Mouse (Mus musculus) bone marrow, adult 2 months (tissue): ENCODE measurements around the gene Ksr2. TPM values are rescaled to one million over a fixed set of nuclear protein-coding genes. Genes with fewer than 3 reads are reported as not detected.

ENCODE experiments used
- H3K27ac ChIP-seq: fragments of 200-500 bp; 2 replicates; pipeline ENCODE4 v1.5.1; 2012; ENCODE audit warnings: low read depth, mild to moderate bottlenecking, control low read depth, inconsistent platforms, low read length; ENCODE audit not compliant: control insufficient read depth, poor library complexity, insufficient read depth
- H3K4me1 ChIP-seq: fragments of 200-500 bp; 2 replicates; pipeline ENCODE4 v1.6.1; 2011; ENCODE audit warnings: low read length; ENCODE audit not compliant: control insufficient read depth, insufficient read depth
- H3K4me3 ChIP-seq: fragments of 200-500 bp; replicated peaks from 2 replicates; pipeline ENCODE3; 2011; ENCODE audit warnings: mild to moderate bottlenecking, low read depth, low read length, control low read depth; ENCODE audit not compliant: control insufficient read depth
- CTCF ChIP-seq: fragments of 200-500 bp; IDR thresholded peaks from 2 replicates; pipeline ENCODE4 v1.5.1; 2011; ENCODE audit warnings: low read length, control low read depth; ENCODE audit not compliant: control insufficient read depth, insufficient read depth
- POLR2A ChIP-seq: fragments of 200-500 bp; IDR thresholded peaks from 2 replicates; pipeline ENCODE4 v1.6.1; 2011; ENCODE audit warnings: low read depth, mild to moderate bottlenecking, control low read depth, low read length, borderline replicate concordance; ENCODE audit not compliant: control insufficient read depth
- WGBS: fragments of 180-500 bp; shearing (Covaris S2); methylation state at CpG from one replicate; pipeline ENCODE4 v1.1.7; 2018; 5-methylcytosine and 5-hydroxymethylcytosine counted together
- polyA plus RNA-seq: library from polyadenylated mRNA; stranded (reverse); fragments of >200 nt; gene quantifications from 2 replicates; pipeline ENCODE4 v1.2.4, GENCODE M21; 2011; ENCODE audit warnings: low replicate concordance; ENCODE audit not compliant: missing spikeins, insufficient read depth, insufficient read length

The Ksr2 gene
- polyA plus RNA-seq, 1 experiment: not detected

- 75% methylated on average over 14 of the region's 14 CpGs for WGBS
- Histone ChIP-seq H3K27ac (no peak overlapping the region), H3K4me1 (no peaks in the 10 kb centered on the region), H3K4me3 (no peak overlapping the region)
- TF ChIP-seq CTCF: no peak
- TF ChIP-seq POLR2A: no peak
Measured at GRCm38 (mm10) chr5:117651238-117651886, 237.6 kb downstream of the Ksr2 start.

- no peak overlapping the region for H3K27ac ChIP-seq
- 61% methylated on average over 6 of the region's 6 CpGs for WGBS
- H3K4me3 ChIP-seq: no peak overlapping the region
- H3K4me1 ChIP-seq: no peaks in the 10 kb centered on the region
- no peak for TF ChIP-seq POLR2A
Measured at GRCm38 (mm10) chr5:117658641-117659040, 244.8 kb downstream of the Ksr2 start.

GRCm38 (mm10) chr5:117659596-117659995 lies 245.8 kb downstream of the Ksr2 start:
- TF ChIP-seq POLR2A: no peak
- TF ChIP-seq CTCF: no peak
- H3K4me1 ChIP-seq: no peaks in the 10 kb centered on the region
- no peak overlapping the region for H3K27ac ChIP-seq
- H3K4me3 ChIP-seq: no peak overlapping the region
- WGBS: 81% methylated on average over 13 of the region's 13 CpGs

GRCm38 (mm10) chr5:117665181-117665580 lies 251.4 kb downstream of the Ksr2 start:
- H3K4me3 ChIP-seq: no peak overlapping the region
- no peaks in the 10 kb centered on the region for H3K4me1 ChIP-seq
- no peak overlapping the region for H3K27ac ChIP-seq
- 13% methylated on average over 9 of the region's 9 CpGs for WGBS
- no peak for TF ChIP-seq POLR2A
- no peak for TF ChIP-seq CTCF

- 71% methylated on average over 3 of the region's 4 CpGs for WGBS
- Histone ChIP-seq H3K4me3 (no peak overlapping the region), H3K27ac (no peak overlapping the region), H3K4me1 (no peaks in the 10 kb centered on the region)
- TF ChIP-seq CTCF (no peak), POLR2A (no peak)
Measured at GRCm38 (mm10) chr5:117667314-117667713, 253.5 kb downstream of the Ksr2 start.

- TF ChIP-seq POLR2A: no peak
- no peak for TF ChIP-seq CTCF
- H3K27ac ChIP-seq: no peak overlapping the region
- no peaks in the 10 kb centered on the region for H3K4me1 ChIP-seq
- 87% methylated on average over 4 of the region's 4 CpGs for WGBS
- H3K4me3 ChIP-seq: no peak overlapping the region
Measured at GRCm38 (mm10) chr5:117669265-117669664, 255.5 kb downstream of the Ksr2 start.

GRCm38 (mm10) chr5:117669843-117670242 lies 256.0 kb downstream of the Ksr2 start:
- H3K4me1 ChIP-seq: no peaks in the 10 kb centered on the region
- WGBS: 69% methylated on average over 7 of the region's 7 CpGs
- H3K27ac ChIP-seq: no peak overlapping the region
- TF ChIP-seq CTCF: no peak
- no peak for TF ChIP-seq POLR2A
- no peak overlapping the region for H3K4me3 ChIP-seq

- WGBS: 68% methylated on average over 6 of the region's 6 CpGs
- H3K4me3 ChIP-seq: no peak overlapping the region
- TF ChIP-seq CTCF: no peak
- no peak for TF ChIP-seq POLR2A
- H3K27ac ChIP-seq: no peak overlapping the region
- no peaks in the 10 kb centered on the region for H3K4me1 ChIP-seq
Measured at GRCm38 (mm10) chr5:117671362-117671761, 257.6 kb downstream of the Ksr2 start.

GRCm38 (mm10) chr5:117675840-117676239 lies 262.0 kb downstream of the Ksr2 start:
- Histone ChIP-seq H3K27ac (no peak overlapping the region), H3K4me1 (no peaks in the 10 kb centered on the region), H3K4me3 (no peak overlapping the region)
- 83% methylated on average over 8 of the region's 8 CpGs for WGBS
- TF ChIP-seq CTCF (no peak), POLR2A (no peak)
